Mouse (Mus musculus) limb, embryonic 15.5 days (tissue): ENCODE measurements around the gene Cdc42bpb. TPM values are rescaled to one million over a fixed set of nuclear protein-coding genes. Genes with fewer than 3 reads are reported as not detected.

Experiments used
- ATAC-seq: fragments of 200-750 bp; cut with Nextera tagmentation; 2 replicates; pipeline ENCODE4 v1.8.0; 2017; ENCODE audit warnings: low read depth, moderate TSS enrichment; ENCODE audit not compliant: insufficient number of reproducible peaks, low FRiP score, low TSS enrichment
- H3K27ac ChIP-seq: fragments of 300-500 bp; sonication (generic); 2 replicates; pipeline ENCODE4 v1.5.1; 2015; ENCODE audit warnings: moderate library complexity, mild to moderate bottlenecking, inconsistent platforms
- H3K27me3 ChIP-seq: fragments of 300-500 bp; sonication (generic); 2 replicates; pipeline ENCODE4 v1.6.1; 2015; ENCODE audit warnings: inconsistent platforms
- H3K36me3 ChIP-seq: fragments of 300-500 bp; sonication (generic); 2 replicates; pipeline ENCODE4 v1.6.1; 2015; ENCODE audit warnings: inconsistent platforms
- H3K4me1 ChIP-seq: fragments of 300-500 bp; sonication (generic); 2 replicates; pipeline ENCODE4 v1.6.1; 2015; ENCODE audit warnings: inconsistent platforms
- H3K4me2 ChIP-seq: fragments of 300-500 bp; sonication (generic); 2 replicates; pipeline ENCODE4 v1.6.1; 2015; ENCODE audit warnings: mild to moderate bottlenecking, inconsistent platforms
- H3K4me3 ChIP-seq: fragments of 300-500 bp; sonication (generic); 2 replicates; pipeline ENCODE4 v1.5.1; 2015; ENCODE audit warnings: mild to moderate bottlenecking, inconsistent platforms
- H3K9ac ChIP-seq: fragments of 300-500 bp; sonication (generic); 2 replicates; pipeline ENCODE4 v1.6.1; 2015; ENCODE audit warnings: inconsistent platforms
- H3K9me3 ChIP-seq: fragments of 300-500 bp; sonication (generic); 2 replicates; pipeline ENCODE4 v1.6.1; 2016; ENCODE audit warnings: inconsistent platforms
- WGBS: fragments of 180-500 bp; shearing (Covaris S2); methylation state at CpG from one replicate; pipeline ENCODE4 v1.1.7; 2015; 5-methylcytosine and 5-hydroxymethylcytosine counted together
- polyA plus RNA-seq: library from polyadenylated mRNA; unstranded; fragments of >200 nt; fragmentation: Nextera tagmentation; extraction: Ambion mirVana; gene quantifications from 2 replicates; pipeline ENCODE4 v1.2.1, GENCODE M21; 2015

The Cdc42bpb gene
- polyA plus RNA-seq, 1 experiment from 2014 or later, result 33.5 TPM

DNA sequence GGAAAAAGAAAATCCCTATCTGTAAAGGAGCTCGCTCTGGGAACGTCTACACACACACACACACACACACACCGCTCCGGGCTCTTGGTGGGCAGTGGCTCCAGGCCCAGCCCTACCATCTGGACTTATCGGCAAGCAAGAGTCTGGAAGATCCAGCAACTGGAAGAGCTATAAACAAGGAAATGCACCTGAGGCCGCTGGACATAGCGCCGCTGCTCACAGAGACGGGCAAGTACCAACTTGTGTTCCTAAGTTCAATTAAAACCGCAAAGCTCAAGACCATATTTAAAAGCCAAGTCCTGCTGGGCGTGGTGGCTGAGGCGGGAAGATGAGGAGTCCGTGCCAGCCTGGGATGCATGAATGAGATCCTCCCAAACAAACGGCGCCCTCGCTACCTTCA is 16.8 kb downstream of the Cdc42bpb start:
- Histone ChIP-seq H3K27ac (no peak overlapping the region), H3K4me2 (peak overlapping the region; percentile 7; the same call in 1 of the 2 replicates), H3K9ac (no peak overlapping the region), H3K27me3 (no peaks in the 10 kb centered on the region), H3K4me3 (no peak overlapping the region), H3K9me3 (no peaks in the 10 kb centered on the region), H3K4me1 (peaks cover 56% of the 10 kb centered on the region), H3K36me3 (no peaks in the 10 kb centered on the region)
- WGBS, result 52% methylated on average over 16 of the region's 16 CpGs
- no peak for ATAC-seq

DNA sequence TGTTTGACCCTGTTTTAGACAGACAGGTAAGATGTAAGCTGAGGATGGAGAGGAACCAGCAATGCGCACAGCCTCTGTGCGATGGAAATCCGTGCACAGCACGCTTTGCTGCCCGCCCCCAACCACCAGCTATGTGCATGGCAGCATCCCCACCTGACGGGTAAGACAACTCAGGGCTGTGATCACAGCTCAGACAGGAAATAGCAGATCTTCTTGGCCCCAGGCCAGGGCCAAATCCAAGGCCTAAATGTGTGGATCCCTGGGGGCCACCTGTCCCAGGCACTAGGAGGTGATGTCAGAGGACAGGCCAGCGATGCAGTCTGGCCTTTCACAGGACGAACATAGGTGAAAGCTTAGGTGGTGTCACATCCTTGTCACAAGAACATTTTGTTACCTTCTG is 21.3 kb downstream of the Cdc42bpb start:
- no peak overlapping the region for H3K4me2 ChIP-seq
- H3K9ac ChIP-seq, result no peak overlapping the region
- no peak overlapping the region for H3K27ac ChIP-seq
- no peaks in the 10 kb centered on the region for H3K9me3 ChIP-seq
- H3K4me3 ChIP-seq, result no peak overlapping the region
- no peak for ATAC-seq
- no peaks in the 10 kb centered on the region for H3K36me3 ChIP-seq
- WGBS, result 76% methylated on average over 8 of the region's 8 CpGs
- no peaks in the 10 kb centered on the region for H3K27me3 ChIP-seq
- peaks cover 51% of the 10 kb centered on the region for H3K4me1 ChIP-seq

DNA sequence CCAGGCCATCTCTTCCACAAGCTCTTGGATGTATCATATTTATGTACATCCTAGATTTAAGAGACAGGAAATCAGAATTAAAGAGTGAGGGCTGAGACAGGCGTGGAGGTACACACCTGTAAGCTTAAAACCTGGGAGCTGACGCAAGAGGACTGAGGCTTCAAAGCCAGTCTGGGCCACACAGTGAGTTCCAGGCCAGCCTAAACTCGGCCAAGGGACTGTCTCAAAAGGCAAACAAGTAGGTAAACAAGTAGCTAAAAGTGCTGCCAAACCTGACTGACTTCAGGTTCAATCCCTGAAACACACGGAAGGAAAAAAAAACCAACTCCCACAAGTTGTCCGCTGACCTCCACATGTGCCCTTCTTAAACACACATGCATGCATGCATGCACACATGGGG is 23.4 kb downstream of the Cdc42bpb start:
- Histone ChIP-seq H3K36me3 (no peaks in the 10 kb centered on the region), H3K4me2 (no peak overlapping the region), H3K27ac (no peak overlapping the region), H3K9ac (no peak overlapping the region), H3K27me3 (no peaks in the 10 kb centered on the region), H3K4me3 (no peak overlapping the region), H3K9me3 (no peaks in the 10 kb centered on the region), H3K4me1 (peaks cover 39% of the 10 kb centered on the region)
- WGBS, result 69% methylated on average over 5 of the region's 5 CpGs
- ATAC-seq, result no peak

DNA sequence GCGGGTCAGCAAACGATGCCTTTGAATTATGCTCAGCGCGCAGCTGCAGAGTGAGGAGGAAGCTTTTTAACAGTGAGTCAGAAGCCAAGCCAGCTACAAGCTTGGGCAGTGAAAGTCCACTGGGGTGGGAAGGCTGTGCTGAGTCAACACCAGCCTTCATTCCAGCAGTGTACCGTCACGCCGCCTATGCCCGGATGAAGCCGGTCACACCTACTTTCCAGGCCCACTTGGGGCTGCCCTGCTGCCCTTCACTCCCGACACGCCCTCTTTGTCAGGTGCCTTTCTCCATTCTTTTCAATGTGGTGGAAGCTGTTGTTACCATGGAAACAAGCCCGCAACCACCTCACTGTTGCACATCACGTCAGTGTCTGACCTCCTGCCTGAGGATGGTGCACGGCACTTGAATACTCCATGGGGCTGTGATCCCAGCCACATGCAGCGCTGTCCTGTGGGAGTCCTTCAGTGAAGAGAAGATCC is 24.0 kb downstream of the Cdc42bpb start:
- Histone ChIP-seq H3K4me1 (peaks cover 44% of the 10 kb centered on the region), H3K9ac (no peak overlapping the region), H3K36me3 (no peaks in the 10 kb centered on the region), H3K27me3 (no peaks in the 10 kb centered on the region), H3K4me2 (no peak overlapping the region), H3K27ac (no peak overlapping the region), H3K9me3 (no peaks in the 10 kb centered on the region), H3K4me3 (no peak overlapping the region)
- WGBS, result 73% methylated on average over 15 of the region's 15 CpGs
- ATAC-seq, result 0 out of 2 replicates have a peak, but pooled peaks have one; percentile 26

DNA sequence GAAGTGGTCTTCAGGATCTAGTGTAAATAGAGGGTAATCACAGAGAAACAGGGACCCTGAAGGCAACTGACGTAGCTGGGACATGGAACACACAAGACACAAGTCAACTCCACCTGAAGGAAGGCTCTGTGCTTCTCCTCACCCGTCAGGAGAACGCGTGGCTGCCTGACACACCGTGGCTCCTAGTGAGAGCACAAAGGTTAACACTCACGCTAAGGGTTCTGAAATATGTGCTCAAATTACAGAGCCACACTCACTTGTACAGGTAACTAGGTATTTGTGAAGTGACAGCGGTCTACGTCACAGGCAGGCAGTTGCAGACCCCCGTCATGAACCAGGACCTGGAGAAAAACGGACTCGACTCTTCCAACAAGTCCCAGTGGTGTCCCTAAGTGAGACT is 24.5 kb downstream of the Cdc42bpb start:
- Histone ChIP-seq H3K4me2 (no peak overlapping the region), H3K27ac (no peak overlapping the region), H3K9me3 (no peaks in the 10 kb centered on the region), H3K27me3 (no peaks in the 10 kb centered on the region), H3K4me1 (peaks cover 44% of the 10 kb centered on the region), H3K36me3 (no peaks in the 10 kb centered on the region), H3K9ac (no peak overlapping the region), H3K4me3 (no peak overlapping the region)
- no peak for ATAC-seq
- 78% methylated on average over 11 of the region's 11 CpGs for WGBS

DNA sequence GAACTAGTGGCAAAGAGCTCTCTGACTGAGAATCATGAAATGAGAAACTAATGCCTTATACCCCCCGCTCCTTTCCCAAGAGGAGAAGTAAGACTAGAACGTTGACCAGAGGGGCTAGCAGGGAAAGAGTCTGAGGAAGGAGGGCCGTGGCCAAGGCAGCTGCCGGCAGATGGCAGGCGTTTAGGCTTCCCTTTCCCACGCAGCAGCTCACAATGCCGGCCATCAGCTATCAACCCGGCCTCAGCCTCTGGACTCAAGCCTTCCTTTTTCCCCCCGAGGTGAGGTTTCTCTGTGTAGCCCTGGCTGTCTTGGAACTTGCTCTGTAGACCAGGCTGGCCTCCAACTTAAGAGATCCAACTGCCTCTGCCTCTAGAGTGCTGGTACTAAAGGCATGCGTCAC is 25.0 kb downstream of the Cdc42bpb start:
- no peaks in the 10 kb centered on the region for H3K9me3 ChIP-seq
- H3K36me3 ChIP-seq, result no peaks in the 10 kb centered on the region
- H3K4me2 ChIP-seq, result no peak overlapping the region
- no peak overlapping the region for H3K4me3 ChIP-seq
- peaks cover 41% of the 10 kb centered on the region for H3K4me1 ChIP-seq
- H3K27me3 ChIP-seq, result no peaks in the 10 kb centered on the region
- 80% methylated on average over 10 of the region's 10 CpGs for WGBS
- no peak for ATAC-seq
- H3K27ac ChIP-seq, result no peak overlapping the region
- no peak overlapping the region for H3K9ac ChIP-seq

DNA sequence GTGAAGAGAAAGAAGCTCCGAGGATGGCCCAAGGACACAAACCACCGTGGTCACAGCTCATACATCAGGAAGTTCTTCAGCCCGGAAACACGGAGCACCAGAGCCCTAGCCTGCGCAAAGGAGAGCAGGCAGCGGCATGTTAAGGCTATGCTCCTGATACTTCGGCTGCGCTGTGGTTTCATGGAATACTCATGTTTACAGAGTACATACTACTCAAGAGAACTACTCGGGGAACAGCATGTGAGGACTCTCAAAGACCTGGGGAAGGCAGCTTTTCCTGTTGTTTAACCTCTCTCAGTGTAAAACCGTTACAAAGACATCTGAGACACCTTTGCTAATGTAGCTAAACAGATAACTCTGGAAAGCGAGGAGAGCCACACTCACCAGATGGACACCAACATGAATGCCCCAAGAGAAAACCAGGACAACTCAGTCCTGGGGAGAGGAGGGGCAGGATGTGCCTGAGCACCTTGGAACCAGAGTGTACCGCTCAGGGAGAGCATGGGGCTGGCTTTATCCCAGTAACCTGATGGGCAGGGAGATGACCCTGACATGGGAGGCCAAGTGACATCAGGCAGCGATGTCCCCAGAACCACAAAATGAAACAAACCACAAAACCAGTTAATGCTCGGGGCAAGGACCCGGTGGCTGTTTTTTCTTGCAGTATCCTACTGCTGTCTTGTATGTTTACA is 27.8 kb downstream of the Cdc42bpb start:
- H3K36me3 ChIP-seq, result no peaks in the 10 kb centered on the region
- H3K4me1 ChIP-seq, result peaks cover 24% of the 10 kb centered on the region
- no peak for ATAC-seq
- 88% methylated on average over 15 of the region's 15 CpGs for WGBS
- no peaks in the 10 kb centered on the region for H3K9me3 ChIP-seq
- no peak overlapping the region for H3K4me2 ChIP-seq
- H3K27me3 ChIP-seq, result no peaks in the 10 kb centered on the region
- H3K27ac ChIP-seq, result no peak overlapping the region
- H3K4me3 ChIP-seq, result no peak overlapping the region
- no peak overlapping the region for H3K9ac ChIP-seq

DNA sequence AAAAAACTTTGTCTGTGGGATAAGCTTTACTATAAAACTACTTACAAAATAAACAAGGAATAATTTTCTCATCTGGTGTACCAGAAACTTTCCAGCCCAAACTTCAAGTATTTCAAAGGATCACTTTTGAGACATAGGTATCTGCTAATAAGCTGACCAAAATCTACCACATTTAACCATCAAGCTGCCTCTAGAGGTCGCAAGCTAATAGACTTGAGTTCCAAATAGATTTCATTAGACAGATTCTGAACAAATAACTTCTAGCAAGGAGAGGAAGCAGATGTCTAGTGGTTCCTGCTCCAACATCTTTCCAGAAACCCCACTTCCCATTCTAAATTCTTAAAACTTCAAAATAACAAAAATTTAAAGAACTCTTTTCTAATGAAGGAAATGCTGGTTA is 33.6 kb downstream of the Cdc42bpb start:
- Histone ChIP-seq H3K36me3 (peaks cover 34% of the 10 kb centered on the region), H3K9me3 (no peaks in the 10 kb centered on the region), H3K4me1 (peaks cover 12% of the 10 kb centered on the region), H3K4me3 (no peak overlapping the region), H3K9ac (no peak overlapping the region), H3K27ac (no peak overlapping the region), H3K27me3 (no peaks in the 10 kb centered on the region), H3K4me2 (no peak overlapping the region)
- ATAC-seq, result no peak
- WGBS, result 61% methylated on average over 1 of the region's 1 CpGs

DNA sequence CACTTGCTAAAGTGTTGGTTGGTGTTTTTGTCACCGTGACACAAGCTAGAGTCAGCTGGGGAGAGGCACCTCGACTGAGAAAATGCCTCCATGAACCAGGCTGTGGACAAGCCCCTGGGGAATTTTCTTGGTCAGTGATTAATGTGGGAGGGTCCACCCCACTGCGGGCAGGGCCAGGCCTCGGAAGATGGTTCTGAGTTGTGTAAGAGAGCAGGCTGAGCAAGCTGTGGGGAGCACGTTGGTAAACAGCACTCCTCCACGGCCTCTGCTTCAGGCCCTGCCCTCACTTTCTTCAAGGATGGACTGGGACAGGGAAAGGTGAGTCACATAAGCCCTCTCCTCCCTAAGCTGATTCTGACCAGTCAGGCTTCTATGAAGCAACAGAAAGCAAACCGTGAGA is 36.8 kb downstream of the Cdc42bpb start:
- no peak overlapping the region for H3K27ac ChIP-seq
- H3K4me2 ChIP-seq, result no peak overlapping the region
- peaks cover 67% of the 10 kb centered on the region for H3K36me3 ChIP-seq
- 66% methylated on average over 7 of the region's 7 CpGs for WGBS
- H3K9me3 ChIP-seq, result no peaks in the 10 kb centered on the region
- H3K9ac ChIP-seq, result no peak overlapping the region
- H3K4me1 ChIP-seq, result no peaks in the 10 kb centered on the region
- no peak for ATAC-seq
- H3K4me3 ChIP-seq, result no peak overlapping the region
- no peaks in the 10 kb centered on the region for H3K27me3 ChIP-seq

DNA sequence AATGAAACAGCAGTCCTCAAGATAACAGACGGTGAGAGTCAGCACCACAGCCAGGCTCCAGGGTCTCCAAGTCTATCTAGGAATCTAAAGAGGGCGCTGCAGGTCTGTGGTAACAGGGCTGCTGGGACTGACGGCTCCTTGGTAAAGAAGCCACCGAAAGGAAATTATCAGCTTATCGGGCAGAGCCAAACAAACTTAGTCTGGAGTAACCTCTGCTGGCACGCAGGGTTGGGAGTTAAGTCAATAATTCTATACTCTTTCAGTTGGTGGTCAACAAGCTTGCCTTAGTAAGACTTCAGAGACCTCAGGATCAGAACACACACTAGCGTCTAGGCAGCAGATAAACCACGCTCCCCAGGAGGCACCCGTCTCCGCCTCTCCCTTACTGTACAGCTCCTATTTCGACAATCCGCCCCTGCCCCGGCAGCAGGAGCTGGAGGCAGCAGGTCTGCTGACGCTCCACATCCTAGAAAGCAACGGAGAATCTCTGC is 39.6 kb downstream of the Cdc42bpb start:
- H3K36me3 ChIP-seq, result peaks cover 90% of the 10 kb centered on the region
- no peaks in the 10 kb centered on the region for H3K27me3 ChIP-seq
- no peak overlapping the region for H3K27ac ChIP-seq
- H3K4me1 ChIP-seq, result peaks cover 10% of the 10 kb centered on the region; the same call in 1 of the 2 replicates
- no peak overlapping the region for H3K4me3 ChIP-seq
- H3K4me2 ChIP-seq, result no peak overlapping the region
- WGBS, result 71% methylated on average over 15 of the region's 15 CpGs
- no peak overlapping the region for H3K9ac ChIP-seq
- H3K9me3 ChIP-seq, result no peaks in the 10 kb centered on the region
- no peak for ATAC-seq

DNA sequence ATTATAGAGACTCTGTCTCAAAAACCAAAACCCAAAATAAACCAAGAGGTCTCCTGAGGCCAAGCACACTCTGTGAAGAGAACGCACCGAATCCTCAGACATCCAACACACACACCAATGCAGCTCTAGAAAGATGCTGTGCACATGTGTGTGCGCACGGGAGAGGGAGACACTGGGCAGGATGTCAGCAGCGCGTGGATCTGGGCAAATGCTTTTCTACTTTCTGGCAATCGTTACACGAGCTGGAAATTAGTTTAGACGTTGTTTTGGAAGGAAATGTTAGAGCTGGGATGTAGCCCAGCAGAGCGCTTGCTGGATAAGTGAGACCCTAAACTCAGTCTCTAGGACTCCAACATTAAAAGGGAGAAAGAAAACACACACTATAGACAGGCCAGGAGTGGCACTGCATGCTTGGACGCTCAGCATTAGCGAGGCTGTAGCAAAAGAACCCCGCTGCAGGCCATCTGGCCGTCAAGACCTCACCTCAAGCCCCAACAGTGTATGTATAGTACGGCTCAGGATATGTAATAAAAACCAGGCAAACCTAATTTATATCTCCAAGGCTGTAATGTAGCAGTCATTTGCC is 44.4 kb downstream of the Cdc42bpb start:
- H3K36me3 ChIP-seq, result peaks cover 91% of the 10 kb centered on the region
- no peaks in the 10 kb centered on the region for H3K9me3 ChIP-seq
- WGBS, result 47% methylated on average over 15 of the region's 15 CpGs
- no peak overlapping the region for H3K4me2 ChIP-seq
- 0 out of 2 replicates have a peak overlapping the region, but pooled peaks have one; percentile 4 for H3K27ac ChIP-seq
- peak; percentile 41; the same call in 1 of the 2 replicates for ATAC-seq
- peaks cover 14% of the 10 kb centered on the region; the same call in 1 of the 2 replicates for H3K4me1 ChIP-seq
- H3K9ac ChIP-seq, result no peak overlapping the region
- H3K4me3 ChIP-seq, result no peak overlapping the region
- H3K27me3 ChIP-seq, result no peaks in the 10 kb centered on the region

DNA sequence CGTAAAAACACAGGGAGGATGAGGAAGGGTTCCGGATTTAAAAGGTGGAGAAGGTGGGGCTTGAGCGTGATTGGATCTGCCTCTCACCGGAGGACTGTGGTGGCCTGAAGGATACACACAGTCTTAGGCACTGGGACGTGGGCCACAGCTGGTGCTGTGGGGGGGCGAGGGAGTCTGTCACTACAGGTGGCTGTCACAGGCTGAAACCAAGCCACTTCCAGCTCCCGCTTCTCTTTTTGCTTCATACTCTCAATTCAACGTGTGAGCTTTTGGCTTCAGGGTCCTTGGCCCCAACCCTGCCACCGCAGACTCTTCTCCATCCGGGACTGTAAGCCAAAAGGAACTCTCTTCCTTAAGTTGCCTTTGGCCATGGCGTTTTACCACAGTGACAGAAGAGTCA is 45.1 kb downstream of the Cdc42bpb start:
- Histone ChIP-seq H3K4me3 (no peak overlapping the region), H3K36me3 (peaks cover 91% of the 10 kb centered on the region), H3K9ac (no peak overlapping the region), H3K4me1 (peaks cover 14% of the 10 kb centered on the region; the same call in 1 of the 2 replicates), H3K9me3 (no peaks in the 10 kb centered on the region), H3K27ac (no peak overlapping the region), H3K4me2 (no peak overlapping the region), H3K27me3 (no peaks in the 10 kb centered on the region)
- no peak for ATAC-seq
- 82% methylated on average over 11 of the region's 11 CpGs for WGBS
